Mouse (Mus musculus): ENCODE measurements around the gene Lrrc4c.

- no peak for TF ChIP-seq POLR2A (IDR thresholded peaks at IDR 0.05; ENCODE audit: borderline replicate concordance, extremely low read depth, insufficient read depth, insufficient read length, poor library complexity, severe bottlenecking)
- TF ChIP-seq CTCF (IDR thresholded peaks at IDR 0.05; ENCODE audit: borderline replicate concordance, extremely low read depth, insufficient read depth, insufficient read length), result no peak
Measured at GRCm38 (mm10) chr2:97165745-97166144, 847.8 kb downstream of the Lrrc4c start.
